Mouse (Mus musculus): ENCODE data around the gene Ctdspl.

Gene Ctdspl

GRCm38 (mm10) chr9:119068266-119068665, 142.0 kb downstream of the Ctdspl start:
- no peak for DNase-seq

GRCm38 (mm10) chr9:119070173-119070825, 144.0 kb downstream of the Ctdspl start:
- DNase-seq = no peak

- no peak for DNase-seq
These were observed 145.5 kb downstream of the Ctdspl start for GRCm38 (mm10) chr9:119071786-119072185.

- DNase-seq = peak; percentile 53
These were observed 147.1 kb downstream of the Ctdspl start for GRCm38 (mm10) chr9:119073184-119073895.

- no peak for DNase-seq
These were observed 149.4 kb downstream of the Ctdspl start for GRCm38 (mm10) chr9:119075685-119076084.

GRCm38 (mm10) chr9:119080040-119080675, 153.9 kb downstream of the Ctdspl start:
- DNase-seq = no peak

DNA sequence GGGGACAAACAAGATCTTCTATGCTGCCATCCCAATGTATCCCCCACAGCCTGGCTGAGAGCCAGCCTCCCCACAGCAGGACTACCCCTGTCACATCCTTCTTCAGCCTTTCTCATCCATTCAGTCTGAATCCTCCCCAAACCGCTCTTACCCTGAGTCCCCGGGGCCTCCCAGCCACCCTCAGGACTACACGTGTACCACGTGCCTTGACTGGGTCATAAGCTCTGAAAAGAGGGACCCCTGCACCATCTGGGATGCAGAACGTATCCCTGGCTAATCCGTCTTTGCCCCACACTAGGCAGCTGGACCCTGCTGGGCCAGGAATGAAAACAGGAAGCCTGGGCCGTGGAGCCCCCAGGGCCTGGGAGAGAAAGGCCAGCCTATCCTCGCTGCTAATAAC, 155.8 kb downstream of the Ctdspl start:
- no peak for DNase-seq

DNA sequence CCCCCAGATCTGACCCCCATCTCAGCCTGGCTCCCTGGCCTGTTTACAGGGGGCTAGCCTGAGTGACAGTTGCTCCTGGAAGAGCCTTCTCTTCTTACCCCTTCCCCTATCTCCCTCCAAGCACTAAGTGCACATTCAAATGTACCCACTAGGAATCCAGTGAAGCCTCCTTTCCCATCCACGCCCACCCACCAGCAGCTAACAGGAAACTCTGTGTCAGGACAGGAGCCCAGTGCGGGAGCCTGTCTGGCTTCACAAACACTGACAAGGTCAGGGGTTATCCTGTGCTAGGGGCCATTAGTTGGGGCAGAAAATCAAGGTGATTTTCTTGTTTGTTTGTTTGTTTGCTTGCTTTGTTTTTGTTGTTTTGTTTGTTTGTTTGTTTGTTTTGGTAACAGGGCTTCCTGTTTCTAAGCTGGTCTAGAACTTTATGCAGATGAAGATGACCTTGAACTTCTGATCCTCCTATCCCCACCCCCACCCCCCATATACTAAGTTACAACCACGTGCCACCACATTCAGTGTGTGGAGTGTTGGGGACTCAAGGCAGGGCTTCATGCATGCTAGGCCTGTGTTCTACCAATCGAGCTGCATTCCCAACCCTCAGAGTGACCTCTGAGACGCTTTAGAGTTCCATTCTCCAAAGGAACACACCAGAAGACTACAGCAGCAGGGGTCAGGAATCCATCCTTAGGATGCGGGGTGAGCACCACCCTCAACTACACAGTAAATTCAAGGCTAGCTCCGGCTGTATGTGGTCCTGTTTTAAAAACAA, 156.6 kb downstream of the Ctdspl start:
- no peak for DNase-seq

GRCm38 (mm10) chr9:119083966-119084365, 157.7 kb downstream of the Ctdspl start:
- DNase-seq = no peak

- DNase-seq = no peak
These were observed 160.2 kb downstream of the Ctdspl start for GRCm38 (mm10) chr9:119086451-119086850.

- DNase-seq = no peak
These were observed 161.1 kb downstream of the Ctdspl start for GRCm38 (mm10) chr9:119087309-119087708.

DNA sequence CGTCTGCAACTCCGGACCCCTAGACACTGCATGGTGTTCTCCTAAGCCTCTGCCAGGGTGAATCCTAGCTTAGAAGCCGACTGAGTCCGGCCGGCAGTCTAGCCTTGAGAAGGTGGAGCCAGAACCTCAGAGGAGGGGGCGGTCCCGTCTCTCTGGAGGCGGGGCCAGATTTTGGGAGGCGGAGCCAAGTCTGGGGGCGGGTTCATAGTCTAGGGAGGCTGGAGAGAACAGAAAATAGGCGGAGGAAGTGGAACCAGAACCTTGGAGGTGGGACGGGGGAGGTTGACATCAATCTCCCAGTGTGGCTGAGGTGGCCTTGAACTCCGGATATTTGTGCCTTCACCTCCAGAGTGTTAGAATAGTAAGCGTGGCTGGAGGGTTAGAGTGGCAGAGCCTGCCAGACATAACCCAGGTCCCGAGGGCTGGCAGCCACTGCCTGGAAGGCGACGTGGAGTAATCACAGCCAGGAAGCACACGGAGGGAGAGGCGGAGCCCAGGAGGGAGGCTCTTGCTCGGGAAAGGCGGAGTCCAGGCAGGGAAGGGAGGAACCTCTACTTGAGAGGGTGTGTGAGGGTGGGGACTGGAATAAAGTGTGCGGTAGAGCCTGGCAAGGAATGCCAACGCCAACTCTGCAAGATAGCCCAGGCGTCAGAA, 162.0 kb downstream of the Ctdspl start:
- DNase-seq = peak; percentile 96

- no peak for DNase-seq
These were observed 163.2 kb downstream of the Ctdspl start for GRCm38 (mm10) chr9:119089437-119089836.

DNA sequence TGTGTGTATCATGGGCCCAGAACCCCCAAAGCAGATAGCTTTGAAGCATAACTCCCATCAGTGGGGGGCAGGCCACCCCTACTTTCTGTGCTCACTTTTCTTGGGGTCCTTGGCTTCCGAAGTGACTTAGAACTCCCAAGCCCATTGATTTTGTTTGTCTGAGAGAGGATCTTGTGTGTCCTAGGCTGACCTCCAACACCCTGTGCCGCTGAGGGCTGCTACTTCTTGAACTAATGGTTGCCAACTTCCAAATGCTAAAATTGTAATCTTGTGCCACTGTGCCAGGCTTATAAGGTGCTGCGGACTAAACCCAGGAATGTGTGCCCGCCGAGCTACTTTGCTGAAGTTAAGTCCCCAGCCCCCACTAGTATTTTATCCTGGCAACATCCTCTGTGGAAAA, 164.2 kb downstream of the Ctdspl start:
- no peak for DNase-seq

GRCm38 (mm10) chr9:119091581-119092310, 165.5 kb downstream of the Ctdspl start:
- no peak for DNase-seq

DNA sequence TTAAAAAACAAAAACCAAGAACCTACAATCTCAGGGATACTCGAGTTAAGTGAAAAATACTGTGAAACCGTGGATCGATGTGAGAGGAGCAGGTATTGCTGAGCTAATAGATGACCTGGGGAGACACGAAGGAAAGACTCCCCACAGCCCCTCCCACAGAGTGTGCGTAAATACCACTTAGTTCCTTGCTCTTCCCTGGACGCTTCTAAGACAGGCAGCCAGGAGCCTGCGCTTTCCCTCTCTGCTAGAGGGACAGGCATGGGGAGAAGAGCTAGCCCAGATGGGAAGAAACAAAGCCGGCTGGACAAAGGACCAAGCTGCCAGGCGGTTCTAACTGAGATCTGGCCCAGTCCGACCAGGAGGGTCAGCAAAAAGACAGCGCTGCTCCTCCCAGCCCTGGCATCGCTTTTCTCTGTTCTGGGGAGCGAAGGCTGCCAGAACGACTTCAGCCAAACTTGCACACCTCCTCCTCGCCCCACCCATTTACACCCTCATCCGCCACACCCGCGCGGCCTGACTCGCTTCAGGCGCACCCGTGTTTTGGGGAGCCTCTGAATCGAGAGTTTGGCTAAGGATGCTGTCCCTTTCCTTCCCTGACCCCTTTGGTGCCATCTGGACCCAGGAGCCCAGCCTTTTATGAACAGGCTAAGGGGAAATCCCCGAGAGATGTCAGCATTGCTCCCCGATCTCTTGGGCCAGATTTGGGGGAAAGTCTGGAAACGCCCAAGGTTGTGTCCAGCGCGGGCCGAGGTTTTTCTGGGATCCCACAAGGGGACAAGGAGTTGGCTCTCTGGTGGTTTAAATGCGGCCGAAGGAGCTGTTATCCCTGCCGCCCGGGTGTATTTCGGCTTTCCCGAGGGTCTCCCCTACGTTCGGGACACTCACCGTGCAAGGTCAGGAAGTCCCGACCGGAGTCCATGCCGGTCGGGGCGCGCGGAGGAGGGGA, 166.5 kb downstream of the Ctdspl start:
- DNase-seq = no peak
